Mouse (Mus musculus): Measurements from ENCODE around the gene P4ha2.

P4ha2 gene

DNA sequence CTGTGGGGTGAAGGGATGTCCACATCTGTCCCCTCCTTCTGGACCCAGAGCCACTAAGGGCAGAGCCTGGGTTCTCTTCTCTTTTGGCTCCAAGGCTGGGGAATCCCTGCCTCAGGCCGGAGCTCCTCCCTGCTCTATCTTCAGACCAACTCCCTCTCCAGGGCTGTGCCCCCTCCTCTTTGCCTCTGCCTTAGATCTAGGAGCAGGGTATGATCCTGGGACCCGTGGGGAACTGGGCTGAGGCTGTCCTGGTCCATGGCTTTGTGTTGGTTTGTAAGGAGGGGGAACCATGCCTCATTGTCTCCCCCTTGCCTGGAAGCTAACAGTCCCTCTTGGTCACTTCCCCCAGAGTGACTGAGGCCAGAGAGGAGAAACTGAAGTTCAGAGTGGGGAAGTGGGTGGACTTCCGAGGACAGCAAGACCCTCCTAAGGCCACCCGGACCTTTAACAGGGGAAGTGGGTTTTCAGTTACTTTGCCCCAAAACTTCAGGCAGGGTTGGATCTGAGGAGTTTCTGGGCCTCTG is 31.8 kb upstream of the P4ha2 start:
- no peak for DNase-seq (ENCODE audit: extremely low spot score, low read depth, low spot score)

DNA sequence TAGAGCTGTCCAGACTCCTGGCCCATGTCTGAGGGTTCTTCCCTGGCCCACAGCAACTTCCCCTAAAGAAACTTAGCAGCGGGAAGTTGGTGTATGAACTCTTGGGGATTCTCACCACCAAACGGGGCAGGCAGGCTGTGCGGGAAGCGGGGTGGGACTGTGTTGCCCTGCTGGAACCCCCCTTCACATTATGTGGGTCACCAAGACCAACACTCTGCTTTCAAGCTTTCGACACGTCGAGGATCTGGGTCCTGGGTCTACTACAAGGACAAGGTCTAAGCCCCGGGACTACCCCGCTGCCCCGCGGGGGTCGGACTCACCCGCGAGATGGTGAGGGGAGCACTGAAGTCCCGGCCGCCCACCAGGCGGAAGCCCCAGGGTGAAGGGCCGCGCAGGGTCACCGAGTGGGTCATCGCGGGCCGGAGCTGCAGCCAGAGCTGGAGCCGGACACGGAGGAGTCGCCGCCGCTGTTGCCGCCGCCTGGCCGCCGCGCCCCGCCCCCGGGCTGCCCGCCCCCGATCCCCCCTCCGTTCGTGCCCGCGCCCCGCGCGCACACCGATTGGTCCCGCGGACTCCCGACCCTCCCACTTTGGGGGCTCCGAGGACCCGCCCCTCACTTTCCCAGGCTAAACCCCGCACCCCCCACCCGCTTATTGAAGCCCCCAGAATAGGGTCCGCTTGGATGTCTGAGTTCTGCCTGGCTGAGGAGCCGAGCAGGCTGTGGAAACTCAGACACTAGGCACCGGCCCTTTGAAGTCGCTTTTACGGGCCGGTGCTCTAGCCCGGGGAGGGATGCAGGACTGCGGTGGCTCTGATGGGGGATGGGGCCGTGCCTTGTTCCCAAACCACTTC is 31.1 kb upstream of the P4ha2 start, which contains the start of gene Pdlim4:
Gene Pdlim4, minus strand, starts transcription at position 495 of the 852 bp plus-strand sequence.
- DNase-seq (ENCODE audit: extremely low spot score, low read depth, low spot score) = no peak

DNA sequence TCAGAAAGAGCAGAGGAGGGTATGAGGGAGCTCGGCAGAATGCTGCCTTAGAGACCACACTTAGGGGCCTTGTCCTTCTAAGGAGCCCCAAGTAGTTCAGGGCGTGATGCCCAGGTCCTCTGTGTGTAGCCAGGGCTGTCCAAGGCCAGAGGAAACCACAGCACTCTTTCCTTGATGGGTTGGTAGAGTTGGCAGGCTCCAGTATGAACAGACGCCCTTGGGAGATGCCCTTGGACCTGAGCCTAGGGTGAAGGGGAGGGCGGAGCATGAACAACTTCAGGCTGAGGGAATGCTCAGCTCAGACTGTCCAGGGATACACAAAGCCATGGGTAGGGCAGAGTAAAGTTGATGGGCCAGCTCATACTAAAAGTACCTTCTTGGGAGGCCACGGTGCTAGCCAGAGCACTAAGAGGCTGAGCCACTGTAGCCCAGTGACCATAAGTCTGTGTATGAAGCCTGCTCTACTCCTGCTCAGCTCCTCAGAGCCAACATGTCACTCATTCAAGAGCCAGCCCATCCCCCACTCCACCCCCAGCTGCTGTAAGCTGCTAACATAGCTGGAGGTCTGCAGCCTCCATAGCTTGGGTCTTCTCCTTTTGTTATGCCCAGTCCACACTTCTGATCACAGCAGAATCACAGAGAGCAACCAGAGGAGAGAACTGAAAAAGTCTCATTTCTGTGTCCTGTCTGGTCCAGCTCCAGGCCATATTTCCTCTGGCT is 28.0 kb upstream of the P4ha2 start:
- no peak for DNase-seq (ENCODE audit: extremely low spot score, low read depth, low spot score)

DNA sequence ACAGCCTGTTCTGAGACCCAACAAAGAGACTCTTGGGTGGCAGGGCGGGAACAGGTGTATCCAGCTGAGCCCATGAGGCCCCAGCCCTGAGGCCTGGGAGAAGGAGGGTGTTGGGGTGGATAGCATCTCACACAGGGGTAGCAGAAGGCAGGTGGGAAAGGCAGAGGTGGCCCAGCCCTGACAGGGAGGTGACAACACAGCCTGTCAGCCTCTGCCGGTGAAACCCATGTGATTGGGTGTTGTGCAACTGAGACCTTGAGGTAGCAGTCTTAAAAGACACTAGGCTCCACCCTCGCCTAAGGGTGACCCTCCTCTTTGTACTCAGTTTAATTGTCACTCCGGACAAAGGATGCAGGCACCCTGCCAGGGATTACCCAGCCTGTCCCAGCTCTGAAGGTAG is 26.6 kb upstream of the P4ha2 start:
- no peak for DNase-seq (ENCODE audit: extremely low spot score, low read depth, low spot score)

DNA sequence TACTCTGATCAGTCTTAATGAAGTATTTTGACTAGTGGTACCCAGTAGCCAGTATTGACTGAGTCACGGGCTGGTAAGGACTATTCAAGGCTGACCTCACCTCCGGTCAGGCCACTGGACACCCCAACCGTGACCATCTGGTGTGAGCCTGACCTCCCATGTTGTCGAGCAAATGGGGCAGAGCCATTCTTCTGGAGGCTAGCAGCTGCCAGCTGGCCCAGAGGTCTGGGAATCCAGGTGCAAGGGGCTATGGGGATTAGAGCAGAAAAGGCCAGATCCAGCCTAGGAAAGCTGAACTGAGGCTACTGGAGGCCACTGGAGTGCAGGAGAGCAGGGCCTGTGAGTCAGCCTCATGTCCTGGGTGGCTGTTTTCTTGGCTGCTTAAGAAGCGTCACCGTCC is 24.5 kb upstream of the P4ha2 start:
- DNase-seq (ENCODE audit: extremely low spot score, low read depth, low spot score) = no peak

DNA sequence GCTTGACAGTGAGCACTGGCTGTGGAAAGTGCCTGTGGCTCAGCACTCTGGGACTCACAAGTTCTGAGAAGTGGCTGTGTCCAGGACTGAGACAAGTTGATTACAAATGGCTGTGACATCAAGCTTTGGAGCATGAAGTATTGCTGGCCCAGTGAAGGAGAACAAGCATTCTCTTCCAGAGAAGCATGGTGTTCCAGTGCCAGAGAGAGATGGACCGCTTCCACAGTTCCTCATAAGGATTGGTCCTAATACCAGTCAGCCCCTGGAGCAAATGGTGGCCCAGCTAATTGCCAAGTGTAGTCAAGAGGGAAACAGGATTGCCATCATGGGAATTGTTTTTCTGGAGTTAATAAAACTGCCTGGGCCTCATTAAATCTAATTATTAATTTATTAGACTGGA is 23.8 kb upstream of the P4ha2 start:
- no peak for DNase-seq (ENCODE audit: extremely low spot score, low read depth, low spot score)

DNA sequence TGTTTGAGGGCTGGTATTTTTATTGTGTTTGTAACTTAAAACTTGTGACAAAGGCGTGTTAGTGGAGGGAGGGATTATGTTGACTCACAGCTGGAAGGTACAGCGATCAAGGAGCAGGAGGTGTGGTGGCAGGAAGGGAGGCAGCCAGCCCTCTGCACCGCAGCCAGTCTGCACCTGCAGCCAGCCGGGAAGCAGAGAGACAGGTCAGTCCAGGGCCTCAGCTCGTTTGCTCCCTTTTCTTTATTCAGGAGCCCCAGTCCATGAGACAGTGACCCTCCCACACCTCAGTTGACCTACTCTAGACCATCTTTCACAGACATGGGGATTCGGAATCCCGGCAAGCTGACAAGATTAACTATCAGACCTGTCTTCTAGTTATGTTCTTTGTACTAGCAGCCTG is 19.5 kb upstream of the P4ha2 start:
- no peak for DNase-seq (ENCODE audit: extremely low spot score, low read depth, low spot score)

DNA sequence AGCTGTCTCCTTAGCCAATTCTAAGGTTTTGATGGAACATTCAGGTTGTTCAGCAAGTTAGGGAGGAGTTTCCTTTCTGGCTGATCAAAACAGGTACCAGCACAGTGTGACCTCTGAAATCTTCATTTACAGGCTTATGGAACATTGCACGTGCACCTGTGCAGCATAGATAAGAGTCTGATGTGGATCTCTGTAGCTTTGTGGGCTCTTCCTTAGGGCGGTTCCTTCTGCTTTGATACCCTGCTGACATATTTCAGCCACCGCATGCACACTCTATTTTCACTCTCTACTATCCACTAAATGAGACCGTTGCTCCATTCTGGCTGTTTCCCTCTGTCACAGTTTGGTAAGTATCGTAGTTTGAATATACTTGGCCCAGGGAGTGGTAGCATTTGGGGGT is 17.2 kb upstream of the P4ha2 start:
- no peak for DNase-seq (ENCODE audit: extremely low spot score, low read depth, low spot score)

DNA sequence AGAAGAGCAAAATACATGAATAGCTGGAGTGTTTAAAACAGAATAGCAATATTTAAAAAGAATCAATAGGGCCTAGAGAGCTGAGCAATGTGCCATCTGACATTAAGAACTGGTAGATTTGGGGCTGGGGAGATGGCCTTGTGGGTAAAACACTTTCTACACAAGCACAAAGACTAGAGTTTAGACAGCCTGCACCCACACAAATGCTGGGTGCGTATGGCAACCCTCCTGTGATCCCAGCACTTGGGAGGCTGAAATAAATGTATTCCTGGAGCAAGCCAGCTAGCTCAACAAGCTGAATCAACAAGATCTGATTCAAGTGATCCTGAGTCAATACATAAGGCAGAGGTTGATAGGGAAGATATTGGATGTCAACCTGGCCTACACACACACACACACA is 14.9 kb upstream of the P4ha2 start:
- DNase-seq (ENCODE audit: extremely low spot score, low read depth, low spot score) = no peak

DNA sequence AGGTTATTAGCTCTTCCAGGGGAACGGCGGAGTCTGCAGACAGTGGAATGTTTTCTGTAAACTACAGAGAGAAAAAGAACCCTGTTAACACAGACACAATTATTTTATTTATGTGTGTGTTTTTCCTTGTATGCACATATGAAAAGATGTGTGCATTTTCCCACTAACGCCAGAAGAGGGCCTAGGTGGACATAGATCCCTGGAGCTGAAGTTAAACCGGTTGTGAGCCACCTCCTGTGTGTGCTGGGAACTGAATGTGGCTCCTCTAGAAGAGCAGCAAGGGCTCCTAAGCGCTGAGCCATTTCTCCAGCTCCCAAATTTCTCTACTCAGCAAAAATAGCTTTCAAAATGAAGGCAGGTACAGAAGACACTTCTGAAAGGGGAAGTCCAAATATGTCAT is 14.1 kb upstream of the P4ha2 start:
- no peak for DNase-seq (ENCODE audit: extremely low spot score, low read depth, low spot score)

DNA sequence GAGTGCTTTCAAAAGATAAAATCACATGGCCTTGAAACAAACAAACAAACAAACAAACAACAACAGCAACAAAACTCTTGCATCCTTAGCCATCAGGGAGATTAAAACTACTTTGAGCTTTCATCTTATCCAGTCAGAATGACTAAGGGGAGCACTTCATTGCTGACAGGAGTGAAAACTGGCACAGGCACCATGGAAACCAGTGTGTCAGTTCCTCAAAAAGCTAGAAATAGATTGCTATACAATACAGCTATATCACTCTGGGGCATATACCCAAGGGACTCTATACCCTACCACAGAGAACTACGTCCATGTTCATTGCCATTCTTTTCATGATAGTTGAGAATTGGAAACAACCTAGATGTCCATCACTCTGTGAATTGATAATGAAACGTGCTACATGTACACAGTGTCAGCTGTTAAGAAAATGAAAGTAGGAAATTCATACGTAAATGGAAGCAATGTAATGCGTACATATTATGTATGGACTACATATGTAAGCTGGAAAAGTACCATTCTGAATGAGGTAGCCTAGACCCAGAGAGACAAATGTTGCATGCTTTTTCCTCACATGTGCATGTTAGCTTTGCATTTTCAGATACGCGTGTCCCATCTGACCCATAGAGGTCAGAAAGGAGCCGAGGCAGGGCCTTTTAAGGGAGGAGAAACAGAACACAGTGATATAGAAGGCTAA is 11.5 kb upstream of the P4ha2 start:
- DNase-seq (ENCODE audit: extremely low spot score, low read depth, low spot score) = no peak

DNA sequence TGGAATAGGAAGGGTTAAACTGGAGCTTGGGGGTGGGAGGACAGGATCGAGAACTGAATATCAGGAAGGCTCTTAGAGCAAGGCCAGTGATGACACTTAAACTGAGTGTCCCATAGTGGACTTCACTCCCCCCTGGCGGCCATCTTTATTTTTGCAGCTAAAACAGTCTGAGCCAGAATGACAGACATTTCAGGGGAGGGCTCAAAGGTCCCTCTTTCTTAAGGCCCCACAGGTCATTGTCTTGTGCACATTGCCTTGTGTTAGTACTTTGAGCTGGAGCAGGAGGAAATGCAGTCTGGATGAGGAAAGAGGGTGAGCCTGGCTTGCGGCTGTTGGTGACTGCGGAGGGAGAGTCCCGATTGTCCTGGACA is 11.0 kb upstream of the P4ha2 start:
- DNase-seq (ENCODE audit: extremely low spot score, low read depth, low spot score) = no peak

DNA sequence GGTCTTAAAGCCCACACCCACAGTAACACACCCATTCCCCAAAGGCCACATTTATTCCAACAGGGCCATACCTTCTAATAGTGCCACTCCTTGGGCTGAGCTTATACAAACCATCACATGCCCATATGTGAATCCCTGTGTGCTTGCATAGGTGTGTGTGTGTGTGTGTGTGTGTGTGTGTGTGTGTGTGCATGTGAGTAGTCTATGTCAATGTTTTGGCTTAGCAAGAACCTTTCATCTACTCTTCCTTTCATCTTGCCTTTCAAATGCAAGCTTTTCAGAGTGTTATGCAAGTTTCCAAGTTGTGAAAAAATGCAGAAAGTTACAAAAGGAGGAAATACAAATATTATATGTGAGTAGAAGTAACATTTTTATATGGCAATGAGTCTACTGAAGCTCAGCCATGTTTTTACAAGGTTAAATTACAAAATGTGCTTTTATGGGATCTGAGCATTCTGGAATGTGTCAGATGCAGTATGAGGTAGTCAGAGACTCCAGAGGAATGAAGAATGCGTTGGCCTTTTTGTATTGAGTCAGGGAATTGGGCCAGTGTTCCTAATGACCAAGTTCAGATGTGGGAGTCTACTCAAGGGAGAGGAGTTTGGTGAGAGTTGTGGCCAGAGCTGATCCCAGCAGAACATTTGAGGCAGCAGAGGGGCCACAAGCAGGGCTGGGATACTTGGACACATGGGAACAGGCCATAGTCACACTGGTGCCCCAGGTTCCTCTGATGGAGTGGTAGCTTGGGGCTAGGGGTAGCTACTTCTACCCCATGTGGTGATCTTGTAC is 9.6 kb upstream of the P4ha2 start:
- no peak for DNase-seq (ENCODE audit: extremely low spot score, low read depth, low spot score)

DNA sequence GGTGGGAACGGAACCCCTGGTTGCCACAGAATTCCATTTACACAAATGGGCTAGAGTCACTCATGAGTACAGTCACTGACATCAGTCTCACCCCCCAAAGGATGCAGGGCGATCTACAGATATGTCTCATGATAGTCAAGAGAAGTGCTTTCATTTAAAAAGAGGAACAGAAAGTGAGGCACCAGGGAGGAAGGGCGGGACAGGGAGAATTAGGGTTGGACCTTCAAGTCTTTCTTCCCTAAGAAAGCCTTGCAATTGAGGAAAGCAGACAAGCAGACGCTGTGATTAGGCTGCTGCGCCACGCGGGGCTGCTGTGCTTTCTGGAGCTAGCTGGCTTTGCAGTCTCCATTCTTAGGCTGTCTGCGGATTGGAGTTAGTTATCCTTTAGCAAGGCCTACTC is 8.2 kb upstream of the P4ha2 start:
- DNase-seq (ENCODE audit: extremely low spot score, low read depth, low spot score) = no peak

DNA sequence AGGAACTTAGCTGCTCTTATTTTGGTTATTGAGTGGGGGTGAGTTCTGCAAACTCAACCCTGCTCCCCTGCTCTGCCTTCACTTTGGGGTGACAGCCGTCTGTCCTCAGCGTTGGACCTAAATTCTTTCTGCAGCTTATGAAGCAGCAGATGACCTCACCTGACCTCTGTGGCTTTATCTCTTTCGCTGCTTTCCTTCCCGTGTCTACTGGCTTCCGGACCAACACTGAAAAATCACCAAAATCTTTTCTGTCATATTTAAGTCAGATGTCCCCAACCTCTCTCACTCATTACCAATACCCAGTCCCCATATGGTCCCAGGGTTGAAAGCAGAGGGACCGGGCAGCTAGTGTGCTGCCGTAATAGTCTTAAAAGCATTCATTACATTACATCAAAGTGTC is 7.7 kb upstream of the P4ha2 start:
- DNase-seq (ENCODE audit: extremely low spot score, low read depth, low spot score) = no peak

DNA sequence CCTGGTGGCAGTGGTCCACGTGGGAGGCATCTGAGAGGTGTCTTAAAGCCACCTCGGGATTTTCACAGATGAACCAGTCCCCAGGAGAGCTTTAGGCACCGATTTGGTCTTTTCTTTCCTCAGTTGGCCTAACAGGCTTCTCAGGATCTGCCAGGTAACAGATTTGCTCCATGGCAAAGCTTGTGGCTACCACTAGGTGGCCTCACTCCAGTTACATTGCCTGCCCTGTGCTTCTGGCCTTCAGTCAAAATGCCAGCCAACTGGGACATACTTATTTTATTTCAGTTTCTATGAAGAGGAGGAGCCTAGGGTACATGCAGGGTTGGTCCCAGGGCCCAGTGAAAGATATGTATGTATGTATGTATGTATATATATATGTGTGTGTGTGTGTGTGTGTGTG is 6.9 kb upstream of the P4ha2 start:
- no peak for DNase-seq (ENCODE audit: extremely low spot score, low read depth, low spot score)

DNA sequence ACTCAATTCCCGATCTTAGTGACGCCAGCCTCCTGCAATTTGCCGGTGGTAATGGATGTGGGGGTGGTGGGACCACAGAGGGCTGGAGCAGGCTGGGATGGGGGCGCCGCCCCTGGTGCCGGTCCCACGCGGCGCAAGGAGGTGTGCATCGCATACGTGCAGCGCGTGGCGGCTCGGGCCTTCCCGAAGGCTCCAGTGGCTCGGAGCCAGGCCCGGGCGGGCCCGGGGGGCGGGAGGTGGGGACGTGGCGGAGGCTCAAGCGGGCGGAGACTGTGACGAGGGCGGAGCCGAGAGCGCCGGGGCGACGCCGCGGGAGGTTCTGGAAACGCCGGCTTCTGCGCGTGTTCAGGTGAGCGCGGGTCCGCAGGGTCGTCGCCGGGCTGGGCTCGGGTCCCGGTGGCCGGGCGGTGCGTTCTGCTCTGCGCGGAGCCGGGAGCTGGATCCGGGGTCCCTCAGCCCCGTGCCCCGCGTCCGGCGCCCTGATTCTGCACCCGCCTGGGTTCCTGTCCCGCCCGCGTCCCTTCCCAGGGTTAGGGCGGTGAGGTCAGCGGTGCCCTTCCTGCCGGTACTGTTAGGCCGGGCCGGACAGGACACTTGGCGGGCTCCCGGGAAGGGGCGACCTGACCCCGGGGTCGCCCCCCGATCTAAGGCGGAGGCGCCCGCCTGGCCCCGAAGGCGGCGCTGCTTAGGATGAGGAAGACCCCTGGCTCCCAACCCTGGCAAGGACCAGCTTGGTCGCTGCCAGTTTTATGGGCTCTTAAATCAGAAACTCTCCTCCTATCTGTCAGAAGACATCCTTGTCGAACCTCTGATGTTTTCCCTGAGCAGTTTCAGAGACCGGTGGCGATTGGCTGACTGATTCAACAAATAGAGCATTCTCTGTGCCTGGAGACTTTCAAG is 1.0 kb downstream of the P4ha2 start:
- no peak for DNase-seq (ENCODE audit: extremely low spot score, low read depth, low spot score)

DNA sequence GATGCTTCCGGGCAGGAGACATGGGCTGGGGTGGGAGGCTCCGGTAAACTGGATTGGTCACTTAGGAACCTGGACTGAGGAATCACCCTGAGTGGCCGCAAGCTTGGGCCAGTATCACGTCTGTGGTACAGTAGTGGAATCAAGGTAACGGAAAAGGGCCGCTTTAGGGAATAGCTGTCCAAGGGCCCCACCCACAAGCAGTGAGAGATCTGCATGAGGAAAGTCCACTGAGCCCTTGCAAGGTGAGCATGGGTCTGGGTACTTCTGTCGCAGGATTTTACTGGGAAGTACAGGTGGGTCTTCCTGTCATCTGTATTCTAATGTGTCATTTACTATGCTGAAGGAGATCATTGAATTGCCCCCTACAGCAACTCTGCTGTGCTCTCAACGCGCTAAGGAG is 1.8 kb downstream of the P4ha2 start:
- no peak for DNase-seq (ENCODE audit: extremely low spot score, low read depth, low spot score)

DNA sequence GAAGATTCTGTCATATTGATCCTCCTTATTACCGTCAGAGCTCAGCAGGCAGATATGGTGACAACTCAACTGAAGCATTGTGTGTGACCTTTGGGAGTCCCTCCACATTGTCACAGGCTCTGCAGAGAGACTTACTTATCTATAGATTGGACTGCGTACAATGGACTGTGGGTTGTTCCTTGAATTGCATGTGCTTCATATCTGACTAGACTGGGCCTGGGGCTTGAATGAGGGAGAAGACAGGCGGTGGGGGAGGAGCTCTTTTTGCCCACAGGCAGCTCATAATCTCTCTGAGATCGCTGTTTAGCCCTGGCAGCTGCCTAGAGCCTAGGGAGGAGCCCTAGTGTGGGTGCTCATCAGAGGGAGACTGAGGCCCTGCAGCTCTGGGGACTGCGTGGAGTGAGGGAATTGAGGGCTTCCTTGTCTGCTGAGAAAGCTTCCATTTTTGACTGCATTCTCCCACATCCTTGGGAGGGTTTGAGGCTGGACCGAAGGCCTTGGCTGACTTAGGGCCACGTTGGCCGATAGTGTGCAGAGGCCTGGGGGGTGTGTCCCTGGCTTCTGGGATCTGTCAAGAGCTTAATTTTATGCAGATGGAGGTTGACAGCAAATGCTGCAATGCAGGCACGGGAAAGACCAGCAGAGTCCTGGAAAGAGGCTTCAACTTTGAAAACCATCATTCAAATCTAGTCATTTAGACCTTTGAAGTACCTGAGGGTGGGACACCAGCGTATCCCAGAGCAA is 3.0 kb downstream of the P4ha2 start:
- no peak for DNase-seq (ENCODE audit: extremely low spot score, low read depth, low spot score)

Measured in hindlimb bud, embryonic 11.5 days (tissue).